Mouse (Mus musculus) kidney, postnatal 4 days (tissue): ENCODE results near the gene Tbc1d14.

Source experiments
- DNase-seq, 2 experiments: peaks; one replicate each; pipeline ENCODE4 v3.0.0; 2021; ENCODE audit warnings: mixed read lengths in 2 of 2

The Tbc1d14 gene

GRCm38 (mm10) chr5:36505235-36505634 is 87.8 kb downstream of the Tbc1d14 start:
- no peak for DNase-seq

- no peak for DNase-seq
Measured at GRCm38 (mm10) chr5:36494709-36495108, 98.4 kb downstream of the Tbc1d14 start.

- no peak for DNase-seq
Measured at GRCm38 (mm10) chr5:36493919-36494318, 99.2 kb downstream of the Tbc1d14 start.

DNA sequence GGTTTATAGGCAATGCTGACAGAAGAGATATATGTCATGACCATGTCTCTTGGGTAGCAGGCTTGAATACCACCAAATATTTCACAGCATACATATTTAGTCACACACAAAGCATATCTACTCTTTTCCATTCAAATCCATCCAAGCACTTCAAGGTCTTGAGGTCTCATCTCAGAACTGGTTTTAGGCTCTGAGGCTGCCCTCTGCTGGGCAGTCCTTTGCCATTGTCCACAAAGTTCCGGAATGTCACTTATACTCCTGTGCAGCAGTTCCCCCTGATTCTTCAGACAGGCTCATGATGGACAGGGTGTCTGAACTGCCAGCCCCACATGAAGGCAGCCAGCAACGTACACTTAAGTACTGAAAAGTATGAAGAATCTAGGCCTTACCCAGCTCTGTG is 103.9 kb downstream of the Tbc1d14 start:
- peak; percentile 63 to 74 for DNase-seq

DNA sequence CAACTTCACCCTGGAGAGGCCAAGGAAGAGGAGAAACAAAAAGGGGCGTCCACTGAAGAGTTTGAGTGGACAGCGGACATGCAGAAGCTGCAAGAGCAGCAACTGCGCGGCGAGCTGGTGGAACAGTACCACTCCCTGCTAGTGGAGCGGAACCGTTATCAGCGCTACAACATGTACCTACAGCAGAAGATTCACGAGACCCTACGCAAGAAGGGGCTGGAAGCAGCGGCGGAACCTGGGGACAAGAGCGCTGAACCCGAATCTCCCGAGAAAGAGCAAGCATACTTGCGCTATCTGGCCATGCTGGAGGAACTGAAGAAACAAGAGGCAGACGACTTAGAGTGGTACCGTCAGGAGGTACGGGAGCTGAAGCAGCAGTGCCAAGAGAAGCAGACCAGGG is 107.8 kb downstream of the Tbc1d14 start:
- no peak for DNase-seq

DNA sequence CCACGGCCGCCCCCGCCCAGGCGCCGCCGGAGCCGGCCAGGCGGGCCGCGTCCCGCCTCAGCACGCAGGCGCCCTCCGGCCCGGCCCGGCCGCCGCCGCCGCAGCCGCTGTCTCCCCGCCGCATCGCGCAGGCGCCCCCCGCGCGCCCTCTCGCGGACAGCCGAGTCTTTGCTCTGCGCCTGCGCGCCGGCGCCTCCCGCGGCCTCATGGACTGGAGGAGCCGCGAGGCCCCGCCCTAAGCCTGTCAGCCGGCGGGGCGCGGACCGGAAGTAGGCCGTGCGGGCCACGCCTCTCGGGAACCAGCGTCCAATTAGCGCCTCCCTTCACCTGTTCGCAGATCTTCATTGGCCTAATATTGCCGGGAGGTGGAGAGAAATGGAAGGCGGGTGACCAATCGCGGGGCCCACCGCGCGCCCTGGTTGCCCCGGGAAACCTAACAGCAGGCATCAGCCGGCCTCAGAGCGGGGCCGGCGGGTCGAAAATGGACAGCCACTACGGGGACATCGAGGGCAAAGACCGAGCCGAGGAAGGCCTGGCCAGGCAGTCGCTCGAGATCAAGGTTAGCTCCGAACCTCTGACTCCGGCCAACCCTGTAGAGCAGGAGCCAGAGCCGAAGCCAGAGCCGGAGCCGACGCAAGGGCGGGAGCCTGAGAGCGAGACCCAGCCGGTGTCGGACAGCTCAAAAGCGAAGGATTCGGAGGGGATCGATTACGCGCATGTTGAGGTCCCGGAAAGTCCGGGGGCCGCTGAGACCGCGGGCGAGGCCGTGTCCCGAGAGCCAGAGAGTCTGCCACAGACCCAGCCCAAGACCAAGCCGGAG is 108.7 kb downstream of the Tbc1d14 start, which contains the start of the genes Tada2b and Ccdc96:
Gene Tada2b, minus strand, starts transcription at position 115 of the 820 bp plus-strand sequence.
Gene Ccdc96, plus strand, starts transcription at position 418 of the 820 bp plus-strand sequence.
- DNase-seq, result peak; percentile 96 to 98

DNA sequence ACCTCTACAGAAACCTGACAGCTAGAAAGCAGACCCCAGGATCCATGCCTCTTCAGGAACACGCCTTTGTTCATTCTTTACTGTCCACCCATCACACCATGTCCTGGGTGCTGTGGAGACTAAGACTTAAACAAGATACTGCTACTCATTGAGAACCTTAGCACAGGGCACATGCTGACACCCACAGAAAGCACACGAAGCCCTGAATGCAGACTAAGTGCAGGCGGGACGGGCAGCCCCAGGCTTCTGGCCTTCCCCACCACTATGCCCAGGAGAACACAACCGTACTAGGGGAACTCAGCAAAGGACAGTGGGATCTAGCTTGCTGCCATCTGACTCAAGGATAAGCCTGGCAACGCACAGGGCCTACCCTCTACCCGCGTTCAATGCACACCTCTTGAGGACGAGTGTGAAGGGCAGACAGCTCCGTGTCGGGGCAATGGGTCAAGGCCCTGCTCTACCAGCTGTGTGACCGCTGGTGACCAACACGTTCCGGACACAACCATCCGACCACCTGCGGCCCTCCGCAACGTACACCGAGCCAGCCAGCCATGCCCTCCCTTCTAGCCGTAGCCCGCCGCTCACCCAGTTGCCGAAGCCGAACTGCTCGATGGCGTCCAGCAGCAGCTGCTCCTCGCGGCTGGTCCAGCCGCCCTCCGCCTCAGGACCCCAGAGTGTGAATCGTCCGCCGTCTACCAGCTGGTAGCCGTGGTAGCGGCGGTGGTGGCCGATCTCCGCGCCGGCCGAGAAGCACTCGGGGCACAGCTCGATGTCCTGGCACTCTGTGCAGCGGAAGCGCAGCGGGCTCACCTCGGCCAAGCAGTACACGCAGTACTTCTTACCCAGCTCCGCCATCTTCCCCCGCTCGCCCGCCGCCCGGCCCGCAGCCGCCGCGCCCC is 109.6 kb downstream of the Tbc1d14 start:
- DNase-seq, result peak; percentile 63 to 77

GRCm38 (mm10) chr5:36481114-36481513 is 112.0 kb downstream of the Tbc1d14 start:
- no peak for DNase-seq

- no peak for DNase-seq
Measured at GRCm38 (mm10) chr5:36480398-36480797, 112.7 kb downstream of the Tbc1d14 start.

DNA sequence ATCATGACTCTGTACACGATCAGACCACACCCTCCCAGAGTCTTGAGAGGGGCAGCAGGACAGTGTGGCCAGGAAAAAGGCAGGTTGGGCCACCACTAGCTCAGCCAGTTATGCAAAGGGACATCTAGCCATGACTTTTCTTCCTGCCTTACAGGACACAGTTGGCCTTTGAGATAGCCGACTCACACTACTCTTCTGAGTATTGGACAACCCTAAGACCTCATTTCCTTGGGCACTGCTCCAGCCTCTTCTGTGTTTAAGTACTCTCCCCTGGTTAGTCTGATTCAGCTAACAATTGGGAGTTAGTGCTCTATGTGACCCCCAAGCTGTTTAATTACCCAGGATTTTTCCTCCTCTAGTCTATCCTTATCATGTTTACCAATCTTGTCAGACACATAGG is 113.3 kb downstream of the Tbc1d14 start:
- DNase-seq, result no peak

DNA sequence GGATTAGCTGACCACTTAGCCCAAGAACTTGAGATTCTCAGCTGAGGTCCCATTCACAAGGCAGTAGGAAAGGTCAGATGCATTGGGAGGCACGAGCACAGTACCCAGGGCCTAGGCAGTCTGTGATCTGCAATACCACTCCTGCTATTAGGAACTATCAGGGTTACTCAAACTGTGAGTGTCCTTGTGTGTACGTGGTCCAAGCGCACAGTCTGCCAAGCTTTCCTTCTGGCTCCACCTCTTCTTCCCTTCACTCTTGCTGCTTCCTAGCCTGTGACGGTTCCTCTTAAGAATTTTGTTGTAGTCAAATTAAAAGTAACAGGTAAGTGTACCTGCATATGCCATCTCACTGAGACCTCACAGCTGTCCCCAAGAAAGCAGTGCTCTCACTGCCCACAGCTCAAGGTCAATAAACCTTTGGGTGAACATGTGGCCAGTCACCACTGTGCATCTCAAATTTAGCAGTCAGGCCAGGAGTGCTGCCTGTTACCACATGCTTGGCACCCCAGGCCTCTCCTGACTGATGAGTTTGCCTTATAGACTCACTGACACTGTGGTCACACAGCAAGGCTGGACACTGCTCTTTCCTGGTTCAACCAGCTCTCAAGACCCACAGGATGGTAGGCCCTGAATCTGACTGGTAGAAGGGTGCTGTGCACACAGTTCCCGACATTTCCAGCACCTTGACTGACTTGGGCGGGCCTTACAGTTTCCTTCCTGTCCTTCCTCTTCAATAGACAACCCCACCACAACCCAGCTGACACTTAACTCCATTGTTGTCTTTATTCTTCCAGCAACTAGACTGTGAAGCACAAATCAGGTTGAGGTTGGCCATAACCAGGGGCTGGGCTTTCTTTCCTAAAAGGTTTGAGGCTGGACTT is 114.3 kb downstream of the Tbc1d14 start:
- no peak for DNase-seq

GRCm38 (mm10) chr5:36477486-36477885 is 115.6 kb downstream of the Tbc1d14 start:
- no peak for DNase-seq

DNA sequence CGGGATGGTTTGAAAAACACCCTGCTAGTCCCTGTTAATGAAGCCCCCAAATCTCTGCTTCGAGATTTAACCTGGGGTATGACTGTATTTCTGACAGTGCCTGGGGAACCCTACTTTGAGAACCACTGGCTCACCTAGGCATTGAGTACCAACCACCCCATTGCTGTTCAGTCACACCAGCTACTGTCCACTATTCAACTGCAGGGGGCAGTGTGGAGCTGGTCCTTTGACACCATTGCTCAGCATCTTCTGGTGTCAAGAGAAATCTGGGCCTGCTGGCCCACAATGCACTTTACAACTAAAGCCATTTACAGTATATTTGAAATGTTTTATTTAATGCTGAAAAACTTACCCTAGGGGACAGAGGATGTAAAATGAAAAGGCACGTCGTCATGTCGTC is 118.8 kb downstream of the Tbc1d14 start:
- DNase-seq, result peak; percentile 81 to 85

GRCm38 (mm10) chr5:36472876-36473655 is 120.0 kb downstream of the Tbc1d14 start:
- DNase-seq, result no peak

DNA sequence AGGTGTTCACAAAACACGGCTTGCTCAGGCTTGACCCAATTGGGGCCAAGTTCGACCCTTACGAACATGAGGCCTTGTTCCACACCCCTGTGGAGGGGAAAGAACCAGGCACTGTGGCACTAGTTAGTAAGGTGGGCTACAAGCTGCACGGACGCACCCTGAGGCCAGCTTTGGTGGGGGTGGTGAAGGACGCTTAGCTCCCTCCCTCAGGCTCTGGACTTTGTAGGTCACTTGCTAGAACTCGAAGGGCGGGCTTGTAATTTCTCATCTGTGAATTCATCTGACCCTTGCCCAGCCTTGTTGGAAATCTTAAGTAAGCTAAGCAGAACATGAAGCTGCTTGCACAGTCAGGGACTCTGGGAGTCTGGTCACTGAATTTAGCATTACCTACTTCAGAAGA is 121.9 kb downstream of the Tbc1d14 start:
- no peak for DNase-seq

GRCm38 (mm10) chr5:36465889-36466288 is 127.2 kb downstream of the Tbc1d14 start:
- no peak for DNase-seq

GRCm38 (mm10) chr5:36464709-36465661 is 128.1 kb downstream of the Tbc1d14 start, which contains the start of gene Grpel1:
Gene Grpel1 (plus strand): TSS chr5:36464998.
- DNase-seq, result peak; percentile 98 to 99

DNA sequence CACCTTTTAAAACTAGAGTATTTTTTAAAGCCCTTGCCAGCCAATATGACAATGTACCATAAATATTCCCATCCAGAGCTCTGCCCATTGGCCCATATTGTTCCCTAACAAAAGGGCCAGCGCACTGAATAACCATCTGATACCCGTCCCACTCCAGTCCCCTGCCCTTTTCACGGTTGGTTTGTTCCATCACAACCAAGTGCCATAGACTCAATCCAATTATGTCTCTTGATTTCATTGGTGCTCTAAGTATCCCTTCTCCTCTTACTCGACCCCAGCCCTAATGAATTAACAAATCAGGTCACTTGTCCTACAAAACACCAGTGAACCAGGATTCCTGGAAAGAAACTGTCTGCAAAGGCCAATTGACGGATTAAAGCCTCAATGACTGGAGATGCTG is 129.7 kb downstream of the Tbc1d14 start:
- no peak for DNase-seq

- DNase-seq, result peak; percentile 91
Measured at GRCm38 (mm10) chr5:36462810-36463209, 130.3 kb downstream of the Tbc1d14 start.

DNA sequence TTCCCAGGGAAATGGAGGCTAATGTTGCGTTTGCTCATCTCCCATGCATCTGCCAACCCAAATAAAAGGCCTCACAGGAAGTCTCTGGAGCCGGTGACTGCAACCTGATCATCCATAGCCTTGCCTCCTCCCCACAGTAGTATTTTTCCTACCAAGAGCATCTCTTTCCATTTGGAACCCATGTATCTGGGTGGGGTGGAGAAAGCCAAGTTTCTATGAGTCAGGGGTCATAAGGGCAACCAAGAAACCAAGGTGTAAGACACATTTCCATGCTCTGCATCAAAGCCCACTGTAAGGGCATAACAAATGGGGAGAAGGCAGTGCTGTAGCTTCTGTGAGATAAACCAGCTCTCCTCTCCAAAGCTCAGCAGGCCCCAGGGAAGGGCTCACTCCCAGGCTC is 131.8 kb downstream of the Tbc1d14 start:
- DNase-seq, result no peak
